Mouse (Mus musculus) megakaryocyte-erythroid progenitor cell, adult 5-6 weeks (primary cell): Measurements from ENCODE around the gene Unc50. TPM values are rescaled to one million over a fixed set of nuclear protein-coding genes. Genes with fewer than 3 reads are reported as not detected.

Experiments
- ATAC-seq: replicated peaks from 2 replicates; pipeline ENCODE4 v1.8.0; 2016; ENCODE audit warnings: mild to moderate bottlenecking, inconsistent platforms; ENCODE audit not compliant: severe bottlenecking, poor library complexity, low FRiP score, low TSS enrichment
- total RNA-seq, 2 experiments: library from RNA; stranded (forward) in 1 of 2; stranded (reverse) in 1 of 2; fragments of 200-1000, 215-1000 nt in 1 of 2; fragments of >200 nt in 1 of 2; fragmentation: Nextera tagmentation in 1 of 2; gene quantifications; 2 replicates each; pipeline ENCODE4 v1.2.3; 2014 to 2017

Gene Unc50
- total RNA-seq, 2 experiments from 2014 or later: 42.9 to 45.7 TPM

GRCm38 (mm10) chr1:37480731-37481130 is 50.8 kb downstream of the Unc50 start:
- ATAC-seq: no peak

DNA sequence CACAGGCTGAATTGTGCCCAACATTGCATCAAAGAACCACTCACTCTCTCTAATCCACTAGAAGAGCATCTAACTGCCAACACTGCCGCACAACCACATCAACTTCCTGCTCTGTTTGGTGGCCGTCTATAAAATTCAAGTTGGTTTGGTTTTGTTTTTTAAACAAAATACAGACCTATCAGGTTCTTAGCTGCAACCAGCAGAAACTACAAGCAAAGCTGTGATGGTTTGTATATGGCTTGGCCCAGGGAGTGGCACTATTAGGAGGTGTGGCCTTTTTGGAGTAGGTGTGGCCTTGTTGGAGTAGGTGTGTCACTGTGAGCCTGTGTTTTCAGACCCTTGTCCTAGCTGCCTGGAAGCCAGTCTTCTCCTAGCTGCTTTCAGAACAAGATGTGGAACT is 51.4 kb downstream of the Unc50 start:
- ATAC-seq: no peak

DNA sequence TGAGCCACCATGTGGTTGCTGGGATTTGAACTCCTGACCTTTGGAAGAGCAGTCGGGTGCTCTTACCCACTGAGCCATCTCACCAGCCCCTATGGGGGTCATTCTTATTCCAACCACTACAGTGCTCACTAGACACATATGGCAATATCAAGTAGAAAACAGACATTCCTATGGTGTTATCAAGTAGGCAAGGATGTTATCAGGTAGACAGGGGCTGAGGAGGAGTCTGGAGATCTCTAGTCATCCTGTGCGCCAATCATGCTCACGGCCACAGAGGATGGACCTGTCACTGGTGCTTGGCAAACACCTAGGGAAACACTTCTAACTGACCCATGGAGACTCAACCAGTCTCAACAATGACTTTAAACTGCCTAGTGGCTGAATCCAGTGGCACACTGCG is 54.7 kb downstream of the Unc50 start:
- ATAC-seq: no peak

DNA sequence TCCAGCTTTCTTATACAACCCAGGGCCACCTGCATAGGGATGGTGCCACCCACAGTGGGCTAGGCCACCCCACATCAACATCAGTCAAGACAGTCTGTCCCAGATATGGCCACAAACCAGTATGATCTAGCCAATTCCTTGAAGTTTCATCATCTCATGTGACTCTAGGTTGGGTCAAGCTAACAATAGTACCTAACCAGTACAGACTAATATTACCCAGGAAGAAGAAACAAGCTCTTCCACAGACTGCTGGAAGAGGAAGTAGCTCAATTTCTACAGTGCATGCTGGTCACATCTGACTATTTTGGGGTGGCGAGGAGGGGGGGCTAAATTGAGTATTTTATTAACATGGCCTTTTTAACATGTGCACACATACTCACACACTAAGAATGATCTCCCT is 56.5 kb downstream of the Unc50 start:
- ATAC-seq: no peak

DNA sequence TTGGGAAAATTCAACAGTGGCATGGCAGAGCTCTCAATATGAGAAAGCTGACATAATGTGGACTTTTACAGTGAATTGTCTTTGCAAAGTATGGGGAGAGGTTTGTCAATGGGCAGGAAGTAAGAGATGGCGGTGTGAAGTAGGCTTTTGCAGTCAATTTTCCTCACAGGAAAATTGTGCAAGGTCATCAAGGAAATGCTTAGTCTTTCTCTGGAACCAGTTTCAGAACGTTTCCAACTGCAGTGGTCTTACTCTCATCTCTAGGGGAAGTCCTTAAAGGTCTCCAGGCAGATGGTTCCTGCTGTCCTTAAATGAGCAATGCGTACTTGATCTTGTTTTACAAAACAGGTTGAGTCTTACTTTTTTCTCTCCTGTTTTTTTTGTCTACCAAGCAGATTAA is 57.1 kb downstream of the Unc50 start:
- no peak for ATAC-seq

GRCm38 (mm10) chr1:37488531-37488930 is 58.6 kb downstream of the Unc50 start:
- ATAC-seq: no peak

Other genes with a start within 250 kb of the Unc50 start
- not detected in 2 replicates for gene Cnga3, start 215.7 kb upstream of the Unc50 start, total RNA-seq (2014; fragmentation: Nextera tagmentation)
- gene Cnga3, start 215.7 kb upstream of the Unc50 start, total RNA-seq (2017): not detected in 2 replicates
- gene Inpp4a, start 130.3 kb upstream of the Unc50 start, total RNA-seq (2014; fragmentation: Nextera tagmentation): 4.3 and 5.8 TPM in 2 replicates
- gene Inpp4a, start 130.3 kb upstream of the Unc50 start, total RNA-seq (2017): 1.8 and 2.1 TPM in 2 replicates
- gene Coa5, start within 50 bp of the Unc50 start, total RNA-seq (2014; fragmentation: Nextera tagmentation): 96.6 and 104 TPM in 2 replicates
- 82.0 and 90.7 TPM in 2 replicates for gene Coa5, start within 50 bp of the Unc50 start, total RNA-seq (2017)
- gene Mgat4a, start 110.9 kb downstream of the Unc50 start, total RNA-seq (2014; fragmentation: Nextera tagmentation): 12.9 and 17.7 TPM in 2 replicates
- 2.9 and 7.1 TPM in 2 replicates for gene Mgat4a, start 110.9 kb downstream of the Unc50 start, total RNA-seq (2017)